Mouse (Mus musculus): ENCODE results near the gene Tuba1a.

GRCm38 (mm10) chr15:98957475-98957874 is 4.0 kb upstream of the Tuba1a start:
- TF ChIP-seq ZMIZ1 (IDR thresholded peaks at IDR 0.05; ENCODE audit: low read depth, low read length) (no peak), MAX (IDR thresholded peaks at IDR 0.05; ENCODE audit: low read length) (no peak), GABPA (IDR thresholded peaks at IDR 0.05; ENCODE audit: insufficient replicate concordance, low read depth, low read length) (no peak), UBTF (IDR thresholded peaks at IDR 0.05; ENCODE audit: low read depth, low read length) (no peak), EP300 (IDR thresholded peaks at IDR 0.05; ENCODE audit: low read length) (no peak), MAFK (IDR thresholded peaks at IDR 0.05; ENCODE audit: insufficient replicate concordance, low read length) (no peak), E2F4 (IDR thresholded peaks at IDR 0.05; ENCODE audit: insufficient replicate concordance, low read depth, low read length) (no peak), JUND (conservative IDR thresholded peaks at IDR 0.05; ENCODE audit: low read depth, low read length) (no peak), USF2 (conservative IDR thresholded peaks at IDR 0.05; ENCODE audit: low read depth, low read length) (no peak), CTCF (conservative IDR thresholded peaks at IDR 0.05 in 1 of 2, IDR thresholded peaks at IDR 0.05 in 1 of 2; ENCODE audit: low read depth in 2 of 2, low read length in 2 of 2) (no peak)

Data from CH12.LX (cell line).